Mouse (Mus musculus): Measurements from ENCODE around the gene Gm9639.

DNA sequence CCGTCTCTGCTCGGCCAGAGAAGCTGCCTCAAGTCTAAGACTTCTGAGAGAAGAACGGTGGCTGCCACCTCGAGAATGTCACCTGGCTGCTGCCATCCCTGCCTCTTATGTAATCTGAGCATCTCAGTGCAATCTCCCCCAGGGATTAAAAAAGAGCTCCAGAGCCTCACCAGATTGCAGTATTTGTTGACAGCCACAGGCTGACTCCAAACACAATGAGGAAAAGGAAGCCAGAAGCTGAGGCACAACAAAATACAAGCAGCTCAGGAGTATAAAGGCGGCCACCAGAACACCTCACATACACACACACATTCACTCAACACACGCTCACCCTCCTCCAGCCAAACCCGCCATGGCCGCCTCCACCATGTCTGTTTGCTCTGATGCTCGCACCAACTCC is 40.8 kb upstream of the Gm9639 start, which contains the start of gene Krtap10-10:
- TF ChIP-seq E2F4 (IDR thresholded peaks at IDR 0.05; ENCODE audit: borderline replicate concordance, low read depth, low read length) (no peak), CTCF (IDR thresholded peaks at IDR 0.05 in 2 of 3, conservative IDR thresholded peaks at IDR 0.05 in 1 of 3; ENCODE audit: control insufficient read depth in 1 of 3, insufficient read depth in 1 of 3, low read depth in 2 of 3, low read length in 3 of 3, poor library complexity in 1 of 3, severe bottlenecking in 1 of 3) (no peak), TAL1 (IDR thresholded peaks at IDR 0.05; ENCODE audit: low read length) (no peak), ZC3H11A (IDR thresholded peaks at IDR 0.05; ENCODE audit: low read depth, low read length) (no peak), POLR2A (IDR thresholded peaks at IDR 0.05; ENCODE audit: control insufficient read depth in 1 of 2, insufficient read depth in 1 of 2, low read depth in 1 of 2, low read length in 2 of 2, poor library complexity in 1 of 2) (no peak), RAD21 (IDR thresholded peaks at IDR 0.05; ENCODE audit: low read depth, low read length) (no peak), EP300 (IDR thresholded peaks at IDR 0.05; ENCODE audit: low read depth in 1 of 2, low read length in 2 of 2) (no peak)
